Mouse (Mus musculus) retina, postnatal 7 days (tissue): Measurements from ENCODE around the gene Cep19.
"Not testable (repeated sequence)": the region's sequence is repeated elsewhere in the genome, so short reads cannot be mapped to it uniquely, and the experiment has no call there.

Experiments used
- DNase-seq: peaks from one replicate; pipeline ENCODE4 v3.0.0-alpha.2; 2012; ENCODE audit warnings: low read depth, low spot score

Gene Cep19

DNA sequence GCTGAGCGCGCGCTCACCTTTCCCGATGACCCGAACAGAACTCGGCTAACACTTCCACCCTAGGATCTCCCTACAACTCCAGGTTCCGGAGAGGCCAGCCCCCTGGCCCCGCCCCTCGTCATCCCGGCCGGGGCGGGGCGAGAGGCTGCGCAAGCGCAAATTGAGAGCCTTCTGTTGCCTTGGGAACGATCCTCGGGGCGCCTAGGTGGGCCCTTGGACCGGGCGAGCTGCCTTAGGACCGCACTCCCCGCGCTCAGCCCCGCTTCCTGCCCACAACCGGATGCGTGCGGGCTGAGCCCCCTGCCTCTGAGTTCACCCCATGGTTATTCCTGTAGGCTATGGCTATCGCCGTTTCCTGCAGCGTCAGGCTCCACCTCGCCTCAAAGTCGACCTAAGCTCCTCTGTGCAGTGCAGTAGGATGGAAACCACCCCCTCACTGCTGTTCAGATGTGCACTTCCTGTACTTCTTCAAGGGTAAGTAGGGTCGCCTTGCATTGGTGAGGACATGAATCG is at the start of gene Cep19, which contains the start of gene Pigx:
Gene Cep19, plus strand, starts transcription at position 163 of the 513 bp plus-strand sequence.
Gene Pigx, minus strand, starts transcription at position 103 of the 513 bp plus-strand sequence.
- DNase-seq = peak; percentile 88

DNA sequence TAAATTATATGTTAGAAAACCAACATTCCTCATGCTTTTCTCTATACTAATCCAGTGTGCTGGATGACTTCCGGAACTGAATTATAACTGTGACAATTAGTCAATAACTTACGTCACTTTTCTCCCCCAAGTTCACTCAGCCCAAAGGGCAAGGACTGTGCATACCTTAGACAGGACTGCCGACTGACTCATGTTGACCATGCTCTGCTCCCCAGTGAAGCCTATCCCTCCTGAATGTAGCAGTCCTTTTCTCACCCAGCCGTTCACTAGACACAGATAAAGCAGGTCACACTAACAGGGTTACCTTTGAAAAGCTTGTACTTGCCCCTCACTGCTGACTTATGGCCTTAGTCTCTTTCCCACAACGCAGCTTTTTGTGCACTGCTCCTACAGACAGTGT is 40.8 kb upstream of the Cep19 start:
- no peak for DNase-seq

DNA sequence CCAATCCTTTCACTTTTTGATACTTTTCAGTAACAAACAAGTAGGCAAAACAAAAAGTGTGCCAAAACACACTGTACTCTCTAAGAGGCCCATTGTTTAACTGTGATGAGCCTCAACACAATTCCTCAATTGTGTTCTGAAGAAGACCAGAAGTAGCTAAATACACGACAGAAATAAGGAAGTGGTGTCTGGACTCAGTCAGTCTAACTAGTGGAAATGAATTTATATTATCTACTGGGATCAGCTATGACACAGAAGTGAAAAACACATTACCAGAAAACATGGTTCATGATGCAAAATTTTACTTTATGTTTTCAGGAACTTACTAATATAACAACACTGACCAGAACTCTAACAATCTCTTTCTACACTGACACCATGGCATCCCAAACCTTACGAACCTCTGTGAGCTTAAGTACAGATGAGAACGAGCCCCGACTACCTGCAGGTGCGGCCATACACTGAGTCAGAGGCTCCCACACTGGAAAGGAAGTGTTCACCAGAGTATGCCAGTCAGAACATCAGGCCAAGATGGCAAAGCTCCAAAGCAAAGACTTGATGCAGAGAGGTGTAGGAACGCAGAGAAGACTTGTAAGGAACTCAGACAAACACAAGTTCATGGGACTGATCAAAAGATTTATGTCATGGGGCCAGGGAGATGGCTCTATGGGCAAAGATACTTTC is 39.6 kb upstream of the Cep19 start:
- DNase-seq = no peak

DNA sequence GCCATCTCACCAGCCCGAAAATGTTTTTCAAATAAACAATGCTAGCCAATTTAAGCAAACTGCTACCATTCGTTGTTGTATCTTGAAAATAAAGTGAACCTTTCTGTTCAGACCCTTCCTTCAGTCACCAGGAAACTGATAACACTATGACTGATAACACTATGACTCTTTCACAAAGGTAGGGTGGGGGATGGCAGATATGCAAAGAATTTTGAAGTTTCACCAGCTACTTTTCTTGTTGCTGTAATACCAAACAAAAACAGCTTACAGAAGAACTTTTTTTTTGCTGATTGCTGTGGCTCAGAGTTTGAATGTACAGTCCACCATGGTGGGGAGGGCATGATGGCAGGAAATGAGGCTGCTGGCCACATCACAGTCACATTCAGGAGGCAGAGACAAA is 37.4 kb upstream of the Cep19 start:
- no peak for DNase-seq

DNA sequence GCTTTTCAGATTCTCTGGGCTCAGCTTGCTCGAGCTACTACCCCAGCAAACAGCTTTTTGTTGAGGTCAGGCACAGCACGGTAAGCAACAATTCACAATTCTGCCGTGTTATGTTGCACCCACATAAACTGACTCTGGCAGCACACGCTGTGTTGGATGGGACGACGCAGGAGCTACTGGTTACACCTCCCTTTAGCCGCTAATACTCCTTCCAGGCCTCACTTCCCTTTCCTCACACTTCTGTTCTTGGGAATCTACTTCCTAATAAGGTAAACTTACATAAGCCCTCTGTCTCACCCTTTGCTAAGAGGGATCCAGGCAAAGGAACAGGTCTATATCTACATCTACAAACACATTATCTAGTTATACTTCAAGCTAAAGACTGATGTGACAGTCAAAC is 35.7 kb upstream of the Cep19 start:
- DNase-seq = no peak

DNA sequence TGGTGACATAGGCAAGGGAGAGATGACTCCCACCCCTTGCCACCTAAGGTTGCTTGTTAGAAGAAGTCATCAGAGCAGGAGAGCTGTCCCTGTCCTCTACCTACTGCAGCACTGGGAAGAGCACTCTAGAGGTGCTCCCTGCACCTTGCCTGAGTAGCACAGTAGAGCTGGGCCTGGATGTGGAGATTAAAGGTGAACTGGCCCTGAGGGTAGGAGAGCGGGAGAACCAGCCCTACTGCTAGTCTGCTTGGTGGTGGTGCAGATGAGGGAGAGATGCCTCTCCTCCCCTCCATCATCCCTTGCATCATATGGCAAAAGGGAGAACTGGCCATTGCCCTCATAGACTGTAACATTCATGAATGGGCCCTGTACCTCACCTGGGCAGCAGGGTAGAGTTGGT is 32.7 kb upstream of the Cep19 start:
- DNase-seq = no peak

DNA sequence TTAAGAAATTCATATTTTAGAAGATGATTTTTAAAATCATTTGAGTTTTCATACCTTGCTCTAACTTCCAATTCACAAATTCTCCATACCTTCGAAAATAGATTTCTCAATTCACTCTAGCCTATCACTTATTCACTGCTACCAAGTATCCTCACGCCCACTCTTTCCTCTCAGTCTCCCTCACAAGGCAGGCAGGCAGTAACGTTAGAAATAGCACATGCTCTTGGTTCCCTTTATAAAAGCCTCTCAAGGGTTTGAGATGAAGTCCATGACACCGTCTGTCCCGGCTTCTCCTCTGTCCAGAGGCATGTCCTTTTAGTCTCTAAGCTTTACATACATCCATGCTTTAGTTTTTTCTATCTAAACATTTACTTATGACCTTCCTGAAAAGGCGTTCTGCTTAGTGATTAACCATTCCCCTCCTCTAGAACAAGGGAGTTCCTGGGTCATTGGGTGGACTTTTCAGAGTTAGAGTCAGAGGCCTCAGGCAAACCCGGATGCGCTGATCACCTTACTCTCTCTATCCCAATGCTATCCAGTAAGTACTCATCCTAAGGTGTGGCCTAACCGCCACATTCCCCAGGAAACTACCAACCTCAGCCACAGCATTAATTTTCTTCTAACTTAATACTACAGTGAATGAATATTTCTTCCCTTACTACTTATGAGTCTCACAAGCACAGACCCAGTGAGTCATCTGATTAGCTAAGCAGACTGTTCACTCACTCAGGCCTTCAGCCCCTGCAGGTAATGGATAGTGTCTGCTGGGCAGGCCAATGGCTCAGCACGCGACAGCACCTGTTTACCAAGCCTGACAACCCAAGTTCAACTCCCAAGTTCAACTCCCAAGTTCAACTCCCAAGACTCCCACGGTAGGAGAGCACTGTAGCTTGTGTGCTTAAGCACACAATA is 31.0 kb upstream of the Cep19 start:
- no peak for DNase-seq

DNA sequence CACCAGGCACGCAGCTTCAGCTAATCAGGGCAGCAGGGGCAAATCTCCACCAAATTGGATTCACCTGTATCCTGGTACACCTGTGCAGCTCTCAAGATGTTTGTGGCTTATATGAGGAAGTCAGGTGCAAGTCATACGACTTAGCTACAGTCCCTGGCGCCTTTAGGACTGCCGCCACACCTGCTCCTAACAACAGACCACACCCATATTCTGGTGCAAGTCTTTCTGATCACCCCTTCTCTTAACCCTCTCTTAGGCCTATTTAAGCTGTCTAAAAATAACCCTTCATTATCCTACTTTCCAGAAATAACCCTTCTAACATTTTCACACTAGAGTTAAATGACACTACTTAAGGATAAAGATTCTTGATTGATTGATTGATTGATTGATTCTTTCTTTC is 29.5 kb upstream of the Cep19 start:
- not testable (repeated sequence) for DNase-seq

DNA sequence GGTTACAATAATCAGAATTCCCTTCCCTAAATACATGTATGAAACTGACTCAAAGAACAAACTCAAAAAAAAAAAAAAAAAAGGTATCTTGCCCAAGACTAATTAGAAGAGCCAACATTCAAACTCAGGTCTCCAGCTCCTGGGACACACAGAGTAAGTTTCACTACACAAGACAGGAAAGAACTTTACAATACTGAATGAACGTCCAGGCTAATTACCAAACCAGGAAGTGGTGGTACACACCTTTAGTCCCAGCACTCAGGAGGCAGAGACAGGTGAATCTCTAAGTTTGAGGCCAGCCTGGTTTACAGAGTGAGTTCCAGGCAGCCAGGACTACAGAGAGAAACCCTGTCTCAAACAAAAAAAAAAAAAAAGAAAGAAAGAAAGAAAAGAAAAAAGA is 23.8 kb upstream of the Cep19 start:
- DNase-seq = no peak

DNA sequence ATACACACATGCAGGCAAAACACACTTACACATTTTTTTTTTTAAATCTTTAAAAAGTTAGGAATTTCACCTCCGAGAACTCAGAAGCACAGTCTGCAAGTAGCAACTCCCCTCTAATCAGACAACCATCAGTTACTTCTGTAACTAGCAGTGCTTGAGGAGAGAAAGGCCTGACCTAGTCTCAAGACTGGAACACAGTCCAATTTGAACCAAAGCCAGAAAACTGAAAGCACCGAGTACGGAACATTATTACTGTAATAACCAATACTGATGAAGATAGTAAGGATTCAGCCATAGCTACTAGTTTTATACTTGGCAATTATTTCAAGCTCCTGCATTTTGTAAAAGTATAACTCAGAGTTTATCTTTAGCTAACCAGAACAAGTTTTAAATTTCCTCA is 23.2 kb upstream of the Cep19 start:
- DNase-seq = no peak

DNA sequence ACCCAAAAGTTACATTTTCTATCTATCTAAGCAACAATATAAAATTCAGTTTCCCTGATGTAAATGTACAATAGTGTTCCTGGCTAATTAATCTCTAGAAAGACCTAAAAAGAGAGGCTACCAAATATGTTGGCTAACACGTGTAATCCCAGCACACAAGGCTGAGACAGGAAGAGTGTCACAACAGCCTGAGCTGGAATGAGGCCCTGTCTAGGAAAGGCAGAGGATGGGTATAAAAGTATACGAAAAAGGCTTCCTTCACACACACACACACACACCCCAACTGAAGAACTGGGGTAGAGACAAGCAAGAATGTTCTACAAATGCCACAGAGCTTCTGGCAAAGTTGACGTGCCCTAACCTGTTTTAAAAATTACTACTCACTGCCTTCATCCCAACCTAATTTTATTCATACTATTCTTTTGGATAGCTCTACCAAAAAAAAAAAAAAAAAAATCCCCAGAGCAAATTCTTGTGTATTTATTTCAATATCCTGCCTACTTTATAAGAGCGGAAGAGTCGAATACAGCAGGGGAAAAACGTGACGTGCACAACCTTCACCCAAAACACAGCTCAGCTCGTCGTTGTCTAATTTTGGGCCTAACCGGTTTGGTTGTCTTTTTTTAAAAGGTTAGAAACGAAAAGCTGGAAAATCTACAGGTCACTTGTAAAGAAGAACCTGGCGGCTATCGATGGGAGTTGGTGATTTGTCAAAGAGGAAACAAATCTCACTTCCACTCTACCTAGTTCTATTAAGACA is 21.8 kb upstream of the Cep19 start:
- no peak for DNase-seq

DNA sequence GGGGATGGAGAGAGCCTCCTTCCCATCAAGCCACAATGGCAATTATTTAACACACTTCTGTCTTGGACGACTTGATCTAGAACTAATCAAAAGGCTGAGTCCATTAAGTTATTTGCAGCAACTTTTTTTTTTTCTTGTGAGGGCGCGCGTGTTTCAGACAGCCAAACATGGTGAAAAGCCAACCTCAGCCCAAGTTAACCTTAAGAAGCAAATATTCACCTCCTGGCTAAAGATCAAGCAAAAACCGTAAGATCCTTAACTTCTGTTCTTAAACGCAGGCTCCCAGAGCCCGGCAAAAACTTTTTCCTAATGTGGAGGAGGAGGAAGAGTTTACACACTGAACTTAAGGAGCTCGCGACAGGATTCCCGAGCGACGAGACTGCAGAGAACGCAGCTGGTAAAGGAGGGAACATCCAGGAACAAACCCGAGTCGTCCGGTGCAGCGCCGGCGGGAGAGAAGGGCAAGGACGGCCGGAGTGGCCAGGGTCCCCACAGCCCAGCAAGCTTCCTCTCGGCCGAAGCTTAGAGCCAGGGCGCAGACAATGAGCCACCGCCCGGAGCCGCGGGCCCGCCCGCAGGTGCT is 21.1 kb upstream of the Cep19 start:
- DNase-seq = peak; percentile 14

DNA sequence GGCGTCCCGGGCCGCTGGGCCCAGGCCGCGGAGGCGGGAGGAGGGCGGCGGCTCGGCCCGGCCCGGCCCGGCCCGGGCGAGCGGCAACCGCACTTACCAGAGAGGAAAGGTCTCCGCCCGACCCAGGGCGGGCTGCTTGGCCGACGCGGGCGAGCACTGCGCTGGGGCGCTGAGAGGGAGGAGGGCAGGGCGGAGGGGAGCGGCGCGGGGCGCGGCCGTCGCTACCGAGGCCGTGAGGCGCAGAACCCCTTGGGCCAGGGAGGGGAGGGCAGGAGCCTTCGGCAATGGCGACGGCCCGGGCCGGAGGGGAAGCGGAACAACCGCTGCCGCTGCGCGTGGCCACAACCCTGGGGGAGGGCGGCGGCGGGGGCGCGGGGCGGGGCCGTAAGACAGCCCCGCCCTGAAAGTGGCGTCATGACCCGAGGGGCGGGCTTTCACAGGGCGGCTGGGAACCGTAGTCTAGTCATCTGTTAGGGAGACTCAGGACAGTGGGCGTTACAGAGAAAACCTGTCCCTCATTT is 20.5 kb upstream of the Cep19 start, which contains the start of gene Pak2:
Gene Pak2, minus strand, starts transcription at position 352 of the 521 bp plus-strand sequence.
- DNase-seq = peak; percentile 67

DNA sequence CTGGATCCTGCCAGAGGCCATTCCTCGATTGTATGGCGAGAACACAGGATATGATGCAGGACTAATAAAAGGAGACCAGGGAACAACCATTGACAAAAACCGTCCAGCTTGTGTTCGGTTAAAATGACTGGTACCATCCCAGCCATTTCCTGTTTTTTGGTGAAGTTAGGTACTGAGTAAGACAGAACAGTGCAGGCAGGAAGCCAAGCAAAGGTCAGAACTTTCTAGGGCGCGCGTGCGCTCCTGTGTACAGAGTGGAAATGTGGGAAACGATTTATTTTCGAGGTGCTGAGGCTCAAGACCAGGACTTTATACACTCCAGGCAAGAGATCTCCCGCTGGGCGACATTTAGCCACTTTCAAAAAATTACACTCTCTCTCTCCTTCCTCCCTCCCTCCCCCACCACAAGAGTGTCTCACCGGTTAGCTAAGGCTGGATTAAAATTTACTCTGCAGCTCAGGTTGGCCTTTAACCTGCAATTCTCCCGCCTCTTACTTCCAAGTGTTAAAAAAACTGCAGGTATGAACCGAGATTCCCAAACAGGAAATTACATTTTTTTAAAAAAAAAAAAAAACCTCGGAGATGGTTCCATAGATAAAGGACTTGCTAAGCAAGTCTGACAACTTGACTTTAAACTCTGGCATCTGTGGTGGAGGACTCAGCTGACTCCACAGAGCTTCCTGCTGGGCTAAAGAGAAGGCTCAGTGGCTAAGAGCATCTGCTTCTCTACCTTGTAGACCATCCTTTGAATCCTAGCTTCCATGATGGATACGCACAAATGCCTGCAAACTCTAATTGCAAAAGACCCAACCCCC is 11.8 kb upstream of the Cep19 start:
- no peak for DNase-seq

DNA sequence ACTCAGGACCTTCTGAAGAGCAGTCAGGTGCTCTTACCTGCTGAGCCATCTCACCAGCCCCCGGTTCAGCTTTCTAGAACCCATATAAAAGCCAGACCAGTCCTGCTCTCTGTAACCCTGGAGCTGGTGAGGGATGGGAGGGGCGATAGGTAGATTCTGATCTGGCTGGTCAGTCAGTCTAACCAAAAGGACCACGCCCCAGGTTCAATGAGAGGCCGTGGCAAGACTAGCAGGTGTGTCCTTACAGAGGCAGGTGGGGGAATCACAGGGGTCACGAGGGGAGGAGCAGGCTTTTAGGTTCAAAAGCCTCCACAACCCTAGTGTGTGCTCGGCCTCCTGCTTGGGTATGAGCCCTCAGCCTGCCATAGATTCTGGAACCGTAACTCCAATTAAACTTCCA is 8.1 kb upstream of the Cep19 start:
- DNase-seq = no peak

DNA sequence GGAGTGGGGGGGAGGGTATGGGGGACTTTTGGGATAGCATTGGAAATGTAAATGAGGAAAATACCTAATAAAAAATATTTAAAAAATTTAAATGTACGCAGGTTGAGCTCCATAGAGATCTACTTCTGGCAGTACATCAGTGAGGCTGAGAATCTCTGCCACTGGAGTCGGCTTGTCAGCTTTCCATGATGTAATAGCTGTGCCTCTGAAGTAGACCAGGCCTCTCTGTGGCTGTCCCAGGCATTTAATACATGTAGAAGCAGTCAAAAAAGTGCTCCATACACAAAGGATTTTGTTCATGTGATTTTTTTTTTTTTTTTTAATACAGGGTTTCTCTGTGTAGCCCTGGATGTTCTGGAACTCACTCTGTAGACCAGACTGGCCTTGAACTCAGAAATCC is 1.8 kb upstream of the Cep19 start:
- not testable (repeated sequence) for DNase-seq

DNA sequence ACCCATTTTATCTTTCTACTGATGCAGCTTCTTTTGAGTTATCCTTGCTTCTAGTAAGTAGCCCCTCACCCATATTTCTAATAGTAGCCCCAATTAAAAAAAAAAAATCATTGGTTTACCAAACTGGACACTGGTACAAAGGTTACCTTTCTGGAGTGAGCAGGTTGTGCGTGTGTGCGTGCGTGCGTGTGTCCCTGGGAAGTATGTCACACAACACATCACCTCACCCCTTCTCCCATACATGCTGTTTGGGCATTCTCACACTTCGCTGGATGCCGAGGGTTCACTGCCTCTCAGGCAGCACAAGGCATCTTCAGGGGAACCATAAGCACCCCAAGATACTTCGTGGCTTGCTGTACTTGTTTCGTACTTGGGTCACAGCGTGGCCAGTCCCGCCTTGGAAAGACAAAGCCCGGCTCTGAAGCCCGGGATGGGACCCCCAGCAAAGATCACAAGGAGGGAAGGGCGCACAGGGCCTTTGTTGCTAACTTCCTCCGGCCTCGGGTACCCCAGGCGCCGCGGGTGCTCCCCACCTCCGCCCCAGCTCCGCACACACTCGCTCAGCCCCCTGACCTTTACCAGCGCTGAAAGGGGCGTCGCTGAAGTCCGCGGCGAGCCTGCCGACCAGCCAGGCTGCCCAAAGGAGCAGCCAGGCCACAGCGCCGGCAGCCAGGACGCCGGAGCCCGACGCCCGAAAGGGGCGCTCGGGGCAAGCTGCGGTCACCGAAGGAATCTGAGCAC is 533 bp upstream of the Cep19 start:
- no peak for DNase-seq

DNA sequence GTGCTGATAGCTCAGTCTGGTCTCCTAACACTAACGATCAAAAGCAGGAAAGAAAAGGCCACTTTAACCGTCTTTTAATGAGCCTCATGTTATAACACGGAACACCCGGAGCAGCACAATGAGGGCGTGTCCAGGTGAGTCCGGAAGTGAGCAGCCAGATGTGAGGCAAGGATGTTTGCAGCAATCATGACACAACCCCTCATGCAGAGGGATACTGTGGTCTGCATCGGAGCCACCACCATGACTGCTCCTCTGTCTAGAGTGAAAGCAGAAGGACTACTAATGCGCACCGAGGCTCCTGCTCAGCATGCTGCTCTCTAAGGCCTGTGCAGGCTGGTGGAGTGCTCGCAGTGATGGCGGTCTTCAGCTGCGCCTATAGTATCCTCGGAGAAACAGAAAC is 2.7 kb downstream of the Cep19 start:
- DNase-seq = no peak

DNA sequence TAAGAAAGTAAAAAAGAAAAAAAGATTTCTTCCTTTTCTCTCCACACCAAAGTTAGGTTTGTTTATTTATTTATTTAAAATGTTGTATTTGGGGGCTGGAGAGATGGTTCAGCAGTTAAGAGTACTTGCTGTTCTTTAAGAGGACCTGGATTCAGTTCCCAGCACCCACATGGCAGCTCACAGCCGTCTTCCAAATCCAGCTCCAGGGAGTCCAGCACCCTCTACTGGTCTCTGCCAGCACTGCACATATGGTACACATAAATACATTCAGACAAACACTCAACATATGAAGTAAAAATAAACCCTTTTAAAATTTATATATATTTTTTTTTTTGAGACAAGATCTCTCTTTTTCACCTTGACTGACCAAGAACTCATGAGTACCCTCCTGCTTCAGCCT is 6.1 kb downstream of the Cep19 start:
- DNase-seq = no peak
